ENCODE assay signal across 11 mouse cellular contexts in genomic region chr3:60515430-60515829, GRCm38 (mm10). TPM values are rescaled to one million over a fixed set of nuclear protein-coding genes. Genes with fewer than 3 reads are reported as not detected.
DNase-seq lines count a peak whose midpoint lies in the region; TF ChIP-seq lines count a peak whose summit lies in the region.
"Had no signal": no experiment of that assay in that cellular context is flagged by ENCODE, and none has a peak within 500 bp of the region (broad histone marks: within the 10 kb centered on the region; RNA-seq: fewer than 3 reads in every experiment).

No protein-coding gene starts in this region.

- H3K4me1 ChIP-seq in thymus, adult 2 months (replicated peaks; ENCODE audit: control insufficient read depth, insufficient read depth, low read length), result peaks cover 19% of the 10 kb centered on the region

- no peak overlapping the region for H3K4me3 ChIP-seq in thymus, adult 2 months (ENCODE audit: control insufficient read depth, insufficient read depth, low read length)
- H3K4me3 ChIP-seq: forebrain, embryonic 15.5 days; hindbrain, embryonic 10.5 days had no signal

- no peak for TF ChIP-seq POLR2A in thymus, adult 2 months (IDR thresholded peaks at IDR 0.05; ENCODE audit: control insufficient read depth, extremely low read depth, insufficient read depth, low read length, poor library complexity)

- TF ChIP-seq CTCF in thymus, adult 2 months (IDR thresholded peaks at IDR 0.05; ENCODE audit: borderline replicate concordance, control insufficient read depth, extremely low read depth, insufficient read depth, low read length, poor library complexity), result no peak

- H3K36me3 ChIP-seq in thymus, adult 2 months (ENCODE audit: control insufficient read depth, insufficient read depth, low read length), result no peaks in the 10 kb centered on the region
- H3K36me3 ChIP-seq: forebrain, embryonic 15.5 days; hindbrain, embryonic 10.5 days had no signal

- H3K27me3 ChIP-seq in thymus, adult 2 months (ENCODE audit: control insufficient read depth, insufficient read depth, low read length), result no peaks in the 10 kb centered on the region
- H3K27me3 ChIP-seq: forebrain, embryonic 15.5 days had no signal

- peak overlapping the region; percentile 59 for H3K27ac ChIP-seq in thymus, adult 2 months (ENCODE audit: control insufficient read depth, insufficient read depth, low read length)
- H3K27ac ChIP-seq: forebrain, embryonic 15.5 days had no signal

- peak; percentile 24 for DNase-seq in gastrocnemius, postnatal 14 days
- DNase-seq in gastrocnemius, postnatal 25 days, result no peak
- no peak for DNase-seq in thymus, adult 2 months
- DNase-seq in thymus, postnatal 0 days (ENCODE audit: low spot score), result no peak
- peak; percentile 66 to 76 for DNase-seq in heart, postnatal 10 days
- DNase-seq in layer of hippocampus, adult 9-10 months (ENCODE audit: low spot score), result no peak
- no peak for DNase-seq in layer of hippocampus, postnatal 14 days (ENCODE audit: low spot score in 2 of 2)
- DNase-seq in cerebellum, adult 8-10 months, result no peak
- DNase-seq: cerebellum, postnatal 10 days had no signal

- intact Hi-C loops in gastrocnemius, postnatal 14 days (cut with DNase I; ENCODE audit: low total_unique reads), result no loop called here
- intact Hi-C loops in heart, postnatal 10 days (cut with DNase I), result no loop called here

RNA-seq across cellular contexts. Expression of gene Mbnl1, which starts 42.8 kb away (rescaled TPM):
- total RNA-seq in gastrocnemius, postnatal 14 days (2021), result 100 to 1,000 TPM; 280 to 319 TPM
- total RNA-seq in gastrocnemius, postnatal 25 days (2021), result 100 to 1,000 TPM; 339 to 401 TPM
- 291 and 334 TPM in 2 replicates for polyA plus RNA-seq in thymus, adult 2 months (2012; rRNA removed)
- polyA plus RNA-seq in thymus, postnatal 0 days (2015; fragmentation: Nextera tagmentation; extraction: Ambion mirVana), result 224 and 235 TPM in 2 replicates
- total RNA-seq in heart, postnatal 10 days (2021), result 100 to 1,000 TPM; 185 to 187 TPM
- 100 to 1,000 TPM; 111 to 113 TPM for total RNA-seq in layer of hippocampus, postnatal 14 days (2021)

Comparison
In these comparisons a context has a peak if more than half of its experiments do, and no peak if none do; other contexts are left out.
1. DNase-seq: peak in gastrocnemius, postnatal 14 days (single experiment) and heart, postnatal 10 days (2 of 2); none in gastrocnemius, postnatal 25 days (single experiment), thymus, adult 2 months (single experiment), thymus, postnatal 0 days (single experiment), layer of hippocampus, adult 9-10 months (single experiment), layer of hippocampus, postnatal 14 days (0 of 2) and cerebellum, adult 8-10 months (single experiment).